Mouse (Mus musculus): ENCODE measurements around the gene Gab2. TPM values are rescaled to one million over a fixed set of nuclear protein-coding genes. Genes with fewer than 3 reads are reported as not detected.
A peak's percentile ranks its signal among the peaks of the same experiment; 100 is the strongest.

Gene Gab2
- polyA plus RNA-seq, 1 experiment from 2014 or later = 5.5 TPM

DNA sequence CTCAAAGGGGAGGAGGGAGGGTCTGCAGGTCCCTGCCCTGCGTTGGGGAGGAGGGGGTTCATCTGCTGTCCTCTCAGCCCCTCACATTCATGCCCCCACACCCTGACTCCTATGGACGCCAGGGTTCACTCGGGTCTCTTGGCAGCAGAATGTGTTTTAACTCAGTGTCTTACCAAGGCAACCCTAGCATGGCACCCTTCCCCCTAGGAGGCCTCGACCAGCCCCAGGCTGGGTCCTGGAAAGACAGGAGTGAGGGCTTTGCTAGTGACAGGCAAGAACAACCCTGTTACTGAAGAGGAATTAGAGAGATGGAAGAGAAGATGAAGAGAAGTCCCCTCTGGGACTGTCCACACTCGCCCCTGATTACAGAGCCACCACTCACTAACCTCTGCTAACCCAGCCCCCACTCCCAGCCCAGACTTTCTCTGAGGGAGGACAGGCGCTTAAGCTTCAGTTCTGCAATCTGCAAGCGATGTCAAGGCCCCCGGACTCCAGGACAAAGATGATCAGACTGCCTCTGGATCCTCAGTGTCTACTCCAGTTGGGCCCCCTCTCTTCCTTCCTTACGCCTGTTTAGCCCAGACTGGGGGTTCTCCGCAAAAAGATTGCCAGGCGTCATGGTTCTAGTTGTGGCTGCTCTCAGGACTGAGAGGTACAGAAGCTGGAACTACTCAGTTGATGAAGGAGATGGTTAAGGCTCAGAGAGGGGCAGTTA, 249.7 kb downstream of the Gab2 start:
- TF ChIP-seq CTCF (IDR thresholded peaks at IDR 0.05; ENCODE audit: low read depth) = no peak
- 57% methylated on average over 11 of the region's 11 CpGs for WGBS
- no peaks in the 10 kb centered on the region for H3K9me3 ChIP-seq (ENCODE audit: control insufficient read depth)
- H3K9ac ChIP-seq (ENCODE audit: low read depth, low read length) = peak overlapping the region; percentile 42; the same call in 1 of the 2 replicates
- H3K36me3 ChIP-seq (ENCODE audit: control insufficient read depth, insufficient read depth) = no peaks in the 10 kb centered on the region
- H3K27me3 ChIP-seq (replicated peaks; ENCODE audit: control insufficient read depth, insufficient read depth, low read length) = peaks cover 5% of the 10 kb centered on the region; the same call in 1 of the 2 replicates
- ATAC-seq = no peak
- peaks cover 3% of the 10 kb centered on the region; the same call in 1 of the 2 replicates for H3K4me1 ChIP-seq (replicated peaks; ENCODE audit: control insufficient read depth, insufficient read depth, low read length)
- no peak overlapping the region for H3K27ac ChIP-seq (ENCODE audit: low read depth, low read length)
- peak overlapping the region; percentile 88 for H3K4me3 ChIP-seq (ENCODE audit: low read depth, low read length)
- peak overlapping the region; percentile 94 for H3K4me2 ChIP-seq (replicated peaks; ENCODE audit: low read depth)

- Histone ChIP-seq H3K27me3 (replicated peaks; ENCODE audit: control insufficient read depth, insufficient read depth, low read length) (no peaks in the 10 kb centered on the region), H3K9me3 (ENCODE audit: control insufficient read depth) (no peaks in the 10 kb centered on the region), H3K27ac (ENCODE audit: low read depth, low read length) (no peak within 1 kb of the TSS), H3K4me1 (replicated peaks; ENCODE audit: control insufficient read depth, insufficient read depth, low read length) (peaks cover 3% of the 10 kb centered on the region; the same call in 1 of the 2 replicates), H3K4me3 (ENCODE audit: low read depth, low read length) (peak within 1 kb of the TSS; percentile 88), H3K9ac (ENCODE audit: low read depth, low read length) (peak within 1 kb of the TSS; percentile 65), H3K4me2 (replicated peaks; ENCODE audit: low read depth) (peak within 1 kb of the TSS; percentile 94), H3K36me3 (ENCODE audit: control insufficient read depth, insufficient read depth) (no peaks in the 10 kb centered on the region)
- peak; percentile 98 for ATAC-seq
- under 1% methylated on average over 68 of the region's 68 CpGs for WGBS
- TF ChIP-seq CTCF (IDR thresholded peaks at IDR 0.05; ENCODE audit: low read depth) = peak; percentile 65
Measured at GRCm38 (mm10) chr7:97331726-97332666, 250.6 kb downstream of the Gab2 start, which contains the start of the genes Usp35 and Kctd21. Gene Usp35, minus strand, starts transcription at chr7:97332020. Gene Kctd21, plus strand, starts transcription at chr7:97332327.

GRCm38 (mm10) chr7:97332667-97333041, 251.3 kb downstream of the Gab2 start:
- no peaks in the 10 kb centered on the region for H3K27me3 ChIP-seq (replicated peaks; ENCODE audit: control insufficient read depth, insufficient read depth, low read length)
- ATAC-seq = peak; percentile 39
- H3K27ac ChIP-seq (ENCODE audit: low read depth, low read length) = no peak overlapping the region
- peak overlapping the region; percentile 94 for H3K4me2 ChIP-seq (replicated peaks; ENCODE audit: low read depth)
- no peaks in the 10 kb centered on the region for H3K36me3 ChIP-seq (ENCODE audit: control insufficient read depth, insufficient read depth)
- no peak for TF ChIP-seq CTCF (IDR thresholded peaks at IDR 0.05; ENCODE audit: low read depth)
- H3K4me3 ChIP-seq (ENCODE audit: low read depth, low read length) = peak overlapping the region; percentile 88
- H3K9ac ChIP-seq (ENCODE audit: low read depth, low read length) = peak overlapping the region; percentile 65
- no peaks in the 10 kb centered on the region for H3K9me3 ChIP-seq (ENCODE audit: control insufficient read depth)
- 4% methylated on average over 9 of the region's 9 CpGs for WGBS
- H3K4me1 ChIP-seq (replicated peaks; ENCODE audit: control insufficient read depth, insufficient read depth, low read length) = peaks cover 3% of the 10 kb centered on the region; the same call in 1 of the 2 replicates

DNA sequence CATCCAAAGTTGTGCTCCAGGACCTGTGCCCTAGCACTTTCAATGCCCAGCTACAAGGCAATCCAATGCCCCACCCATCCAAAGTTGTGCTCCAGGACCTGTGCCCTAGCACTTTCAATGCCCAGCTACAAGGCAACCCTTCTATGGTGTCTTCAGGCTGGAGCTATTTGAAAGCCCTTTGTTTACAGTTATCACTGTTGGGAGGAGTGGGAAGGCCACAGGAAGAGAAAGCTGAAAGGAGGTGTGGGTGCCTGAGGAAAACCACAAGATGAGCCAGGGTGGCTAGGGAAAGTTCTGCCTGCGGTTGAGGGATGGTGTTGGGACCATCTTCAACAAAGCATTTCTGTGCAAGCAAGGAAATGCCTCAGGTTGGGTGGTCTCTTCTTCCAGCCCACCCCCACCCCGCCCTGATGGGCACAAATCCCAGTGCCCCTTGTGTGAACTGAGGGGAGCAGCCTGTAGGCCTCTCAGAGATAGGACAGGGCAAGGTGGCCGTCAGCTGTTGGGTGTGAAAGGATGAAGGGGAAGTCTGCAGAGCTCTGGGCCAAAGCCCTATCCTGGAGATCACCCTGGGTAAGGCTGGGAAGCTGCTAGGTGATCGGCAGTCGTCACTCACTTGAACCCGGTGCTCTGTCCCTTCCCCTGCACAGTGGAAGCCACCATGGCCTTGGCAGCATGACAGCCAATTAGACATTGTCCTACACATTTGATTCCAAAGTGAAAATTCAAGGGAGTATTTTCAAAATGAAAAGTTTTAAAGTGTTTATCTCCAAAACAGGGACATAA, 251.9 kb downstream of the Gab2 start:
- no peak for TF ChIP-seq CTCF (IDR thresholded peaks at IDR 0.05; ENCODE audit: low read depth)
- ATAC-seq = no peak
- H3K4me3 ChIP-seq (ENCODE audit: low read depth, low read length) = no peak overlapping the region
- no peaks in the 10 kb centered on the region for H3K9me3 ChIP-seq (ENCODE audit: control insufficient read depth)
- peak overlapping the region; percentile 94 for H3K4me2 ChIP-seq (replicated peaks; ENCODE audit: low read depth)
- no peaks in the 10 kb centered on the region for H3K27me3 ChIP-seq (replicated peaks; ENCODE audit: control insufficient read depth, insufficient read depth, low read length)
- no peaks in the 10 kb centered on the region for H3K36me3 ChIP-seq (ENCODE audit: control insufficient read depth, insufficient read depth)
- no peak overlapping the region for H3K27ac ChIP-seq (ENCODE audit: low read depth, low read length)
- H3K4me1 ChIP-seq (replicated peaks; ENCODE audit: control insufficient read depth, insufficient read depth, low read length) = peaks cover 3% of the 10 kb centered on the region; the same call in 1 of the 2 replicates
- 85% methylated on average over 6 of the region's 6 CpGs for WGBS
- 0 out of 2 replicates have a peak overlapping the region, but pooled peaks have one; percentile 65 for H3K9ac ChIP-seq (ENCODE audit: low read depth, low read length)

DNA sequence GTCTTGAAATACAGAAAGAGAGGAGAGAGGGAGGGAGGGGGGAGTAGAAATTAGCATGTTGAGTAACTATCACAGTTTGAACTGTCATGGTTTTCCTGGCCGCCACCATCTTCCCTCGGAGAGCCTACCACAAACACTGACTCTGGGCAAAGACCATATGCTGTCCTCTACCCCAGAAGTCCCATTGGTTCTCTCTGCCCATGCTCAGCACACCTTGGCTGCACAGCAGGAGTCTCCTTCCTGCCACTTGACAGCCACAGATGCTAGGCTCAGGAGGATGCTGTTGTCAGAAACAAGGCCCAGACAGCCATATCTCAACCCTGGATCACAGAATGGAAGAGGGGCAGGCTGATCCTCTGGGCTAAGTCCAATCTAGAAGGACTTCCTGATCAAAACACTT, 253.0 kb downstream of the Gab2 start:
- ATAC-seq = no peak
- no peak overlapping the region for H3K4me2 ChIP-seq (replicated peaks; ENCODE audit: low read depth)
- no peaks in the 10 kb centered on the region for H3K9me3 ChIP-seq (ENCODE audit: control insufficient read depth)
- H3K4me1 ChIP-seq (replicated peaks; ENCODE audit: control insufficient read depth, insufficient read depth, low read length) = peaks cover 3% of the 10 kb centered on the region; the same call in 1 of the 2 replicates
- no peak for TF ChIP-seq CTCF (IDR thresholded peaks at IDR 0.05; ENCODE audit: low read depth)
- H3K36me3 ChIP-seq (ENCODE audit: control insufficient read depth, insufficient read depth) = no peaks in the 10 kb centered on the region
- H3K27ac ChIP-seq (ENCODE audit: low read depth, low read length) = no peak overlapping the region
- no peak overlapping the region for H3K9ac ChIP-seq (ENCODE audit: low read depth, low read length)
- H3K27me3 ChIP-seq (replicated peaks; ENCODE audit: control insufficient read depth, insufficient read depth, low read length) = no peaks in the 10 kb centered on the region
- no peak overlapping the region for H3K4me3 ChIP-seq (ENCODE audit: low read depth, low read length)
- WGBS = 95% methylated on average over 2 of the region's 2 CpGs
